Comparison of ENCODE assay signal across 28 mouse cellular contexts in the genomic region with DNA sequence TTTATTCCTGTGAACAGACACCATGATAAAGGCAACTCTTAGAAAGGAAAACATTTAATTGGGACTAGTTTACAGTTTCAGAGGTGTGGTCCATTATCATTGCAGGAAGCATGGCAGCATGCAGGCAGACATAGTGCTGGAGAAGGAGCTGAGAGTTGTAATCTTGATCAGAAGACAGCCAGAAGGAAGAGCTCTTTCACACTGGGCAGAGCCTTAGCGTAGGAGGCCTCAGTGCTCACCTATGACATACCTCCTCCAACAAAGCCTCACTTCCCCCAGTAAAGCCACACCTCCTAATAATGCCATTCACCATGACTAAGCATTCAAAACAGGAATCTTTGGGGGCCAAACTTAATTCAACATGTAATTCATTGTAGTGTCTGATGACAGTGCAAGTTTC. TPM values are rescaled to one million over a fixed set of nuclear protein-coding genes. Genes with fewer than 3 reads are reported as not detected.
A peak's percentile ranks its signal among the peaks of the same experiment; 100 is the strongest.
DNase-seq lines count a peak whose midpoint lies in the region; ATAC-seq and TF ChIP-seq lines count a peak whose summit lies in the region.
"Had no signal": no experiment of that assay in that cellular context is flagged by ENCODE, and none has a peak within 500 bp of the region (broad histone marks: within the 10 kb centered on the region; RNA-seq: fewer than 3 reads in every experiment).

No protein-coding gene starts in this region.

- no peak overlapping the region for H3K27ac ChIP-seq in neural tube, embryonic 13.5 days (replicated peaks)
- H3K27ac ChIP-seq in neural tube, embryonic 15.5 days (replicated peaks), result no peak overlapping the region
- H3K27ac ChIP-seq in liver, embryonic 11.5 days (ENCODE audit: low read depth, low read length), result no peak overlapping the region
- no peak overlapping the region for H3K27ac ChIP-seq in intestine, postnatal 0 days (ENCODE audit: low read depth, low read length)
- H3K27ac ChIP-seq: embryonic facial prominence, embryonic 10.5 days; forebrain, embryonic 13.5 days; hindbrain, embryonic 13.5 days; limb, embryonic 12.5 days; midbrain, embryonic 13.5 days had no signal

- peak; percentile 43; the same call in 1 of the 2 replicates for ATAC-seq in neural tube, embryonic 13.5 days (ENCODE audit: low read depth)
- no peak for ATAC-seq in neural tube, embryonic 15.5 days (ENCODE audit: low FRiP score)
- peak; percentile 87 for ATAC-seq in liver, embryonic 11.5 days (replicated peaks; ENCODE audit: low FRiP score)
- peak; percentile 90 for ATAC-seq in megakaryocyte progenitor cell, adult 5-6 weeks (replicated peaks; ENCODE audit: poor library complexity)
- ATAC-seq in intestine, postnatal 0 days, result no peak
- ATAC-seq in monocyte, adult 5-6 weeks (replicated peaks; ENCODE audit: insufficient number of reproducible peaks, low FRiP score, low TSS enrichment, poor library complexity, severe bottlenecking), result no peak
- ATAC-seq: activated CD4-positive, CD25-positive, alpha-beta regulatory T cell, adult 4 months; forebrain, embryonic 13.5 days; inflammation-experienced regulatory T-cells, adult 6 months; midbrain, embryonic 13.5 days had no signal

- TF ChIP-seq CTCF in intestine, postnatal 0 days (IDR thresholded peaks at IDR 0.05; ENCODE audit: low read depth), result no peak

- DNase-seq in c-Kit-positive CD71-positive TER-119-positive erythroid progenitor cells, embryonic 14.5 days (ENCODE audit: low spot score), result peak; percentile 49
- no peak for DNase-seq in liver, embryonic 11.5 days (ENCODE audit: low spot score)
- no peak for DNase-seq in cerebellum, adult 9-10 months
- DNase-seq: adrenal gland, postnatal 14 days; cerebellum, adult 18-20 months; gastrocnemius, postnatal 14 days; heart, postnatal 10 days; kidney, adult 9 months; kidney, postnatal 25 days; layer of hippocampus, adult 9-11 months; lung, embryonic 14.5 days; lung, postnatal 4 days; retina, postnatal 1 day; thymus, postnatal 25 days had no signal

- WGBS in neural tube, embryonic 13.5 days, result 91% methylated on average over 1 of the region's 1 CpGs
- WGBS in neural tube, embryonic 15.5 days, result 95% methylated on average over 1 of the region's 1 CpGs
- 65% methylated on average over 1 of the region's 1 CpGs for WGBS in liver, embryonic 11.5 days
- 96% methylated on average over 1 of the region's 1 CpGs for WGBS in intestine, postnatal 0 days

- H3K9me3 ChIP-seq in neural tube, embryonic 13.5 days, result no peaks in the 10 kb centered on the region
- no peaks in the 10 kb centered on the region for H3K9me3 ChIP-seq in neural tube, embryonic 15.5 days (replicated peaks)
- H3K9me3 ChIP-seq in liver, embryonic 11.5 days (ENCODE audit: control insufficient read depth, low read length), result no peaks in the 10 kb centered on the region
- H3K9me3 ChIP-seq in intestine, postnatal 0 days (ENCODE audit: control insufficient read depth), result no peaks in the 10 kb centered on the region
- H3K9me3 ChIP-seq: embryonic facial prominence, embryonic 10.5 days; forebrain, embryonic 13.5 days; hindbrain, embryonic 13.5 days; limb, embryonic 12.5 days; midbrain, embryonic 13.5 days had no signal

- peaks cover 6% of the 10 kb centered on the region for H3K4me1 ChIP-seq in neural tube, embryonic 13.5 days (replicated peaks)
- H3K4me1 ChIP-seq in neural tube, embryonic 15.5 days, result no peaks in the 10 kb centered on the region
- peaks cover 3% of the 10 kb centered on the region for H3K4me1 ChIP-seq in liver, embryonic 11.5 days (replicated peaks; ENCODE audit: control insufficient read depth, insufficient read depth, low read length)
- H3K4me1 ChIP-seq in intestine, postnatal 0 days (replicated peaks; ENCODE audit: control insufficient read depth, insufficient read depth, low read length), result no peaks in the 10 kb centered on the region
- H3K4me1 ChIP-seq: embryonic facial prominence, embryonic 10.5 days; forebrain, embryonic 13.5 days; limb, embryonic 12.5 days had no signal

- no peak overlapping the region for H3K4me3 ChIP-seq in neural tube, embryonic 13.5 days
- H3K4me3 ChIP-seq in neural tube, embryonic 15.5 days (replicated peaks), result no peak overlapping the region
- no peak overlapping the region for H3K4me3 ChIP-seq in liver, embryonic 11.5 days (ENCODE audit: low read depth, low read length)
- H3K4me3 ChIP-seq in intestine, postnatal 0 days (ENCODE audit: low read depth, low read length), result no peak overlapping the region
- H3K4me3 ChIP-seq: embryonic facial prominence, embryonic 10.5 days; forebrain, embryonic 13.5 days; hindbrain, embryonic 13.5 days; limb, embryonic 12.5 days; midbrain, embryonic 13.5 days; myocyte had no signal

- H3K36me3 ChIP-seq in neural tube, embryonic 13.5 days, result peaks cover 25% of the 10 kb centered on the region
- peaks cover 7% of the 10 kb centered on the region for H3K36me3 ChIP-seq in neural tube, embryonic 15.5 days
- peaks cover 2% of the 10 kb centered on the region; the same call in 1 of the 2 replicates for H3K36me3 ChIP-seq in liver, embryonic 11.5 days (ENCODE audit: control insufficient read depth, insufficient read depth, low read length)
- peaks cover 10% of the 10 kb centered on the region; the same call in 1 of the 2 replicates for H3K36me3 ChIP-seq in intestine, postnatal 0 days (ENCODE audit: control insufficient read depth, insufficient read depth)

- no peak overlapping the region for H3K4me2 ChIP-seq in neural tube, embryonic 13.5 days
- no peak overlapping the region for H3K4me2 ChIP-seq in neural tube, embryonic 15.5 days
- no peak overlapping the region for H3K4me2 ChIP-seq in liver, embryonic 11.5 days
- no peak overlapping the region for H3K4me2 ChIP-seq in intestine, postnatal 0 days (replicated peaks; ENCODE audit: low read depth)
- H3K4me2 ChIP-seq: forebrain, embryonic 13.5 days; hindbrain, embryonic 13.5 days; limb, embryonic 12.5 days; lung, embryonic 14.5 days; midbrain, embryonic 13.5 days had no signal

- no peak overlapping the region for H3K9ac ChIP-seq in neural tube, embryonic 13.5 days
- no peak overlapping the region for H3K9ac ChIP-seq in neural tube, embryonic 15.5 days (replicated peaks)
- no peak overlapping the region for H3K9ac ChIP-seq in liver, embryonic 11.5 days (ENCODE audit: low read depth, low read length)
- H3K9ac ChIP-seq in intestine, postnatal 0 days (ENCODE audit: low read depth, low read length), result no peak overlapping the region
- H3K9ac ChIP-seq: forebrain, embryonic 13.5 days; hindbrain, embryonic 13.5 days; limb, embryonic 12.5 days; lung, embryonic 14.5 days; midbrain, embryonic 13.5 days had no signal

- no peaks in the 10 kb centered on the region for H3K27me3 ChIP-seq in neural tube, embryonic 13.5 days
- H3K27me3 ChIP-seq in neural tube, embryonic 15.5 days (replicated peaks), result no peaks in the 10 kb centered on the region
- H3K27me3 ChIP-seq in liver, embryonic 11.5 days (replicated peaks; ENCODE audit: control insufficient read depth, insufficient read depth, low read length), result no peaks in the 10 kb centered on the region
- H3K27me3 ChIP-seq in intestine, postnatal 0 days (replicated peaks; ENCODE audit: control insufficient read depth, insufficient read depth, low read length), result no peaks in the 10 kb centered on the region
- H3K27me3 ChIP-seq: CH12.LX; forebrain, embryonic 13.5 days; hindbrain, embryonic 13.5 days; limb, embryonic 12.5 days; midbrain, embryonic 13.5 days had no signal

RNA-seq across cellular contexts. Expression of a gene that starts 40.5 kb away (rescaled TPM):
- 90.6 and 99.3 TPM in 2 replicates for polyA plus RNA-seq in neural tube, embryonic 13.5 days (2015; fragmentation: Nextera tagmentation; extraction: Ambion mirVana)
- 72.2 and 84.1 TPM in 2 replicates for polyA plus RNA-seq in neural tube, embryonic 15.5 days (2015; fragmentation: Nextera tagmentation; extraction: Ambion mirVana)
- polyA plus RNA-seq in liver, embryonic 11.5 days (2014; fragmentation: Nextera tagmentation; extraction: Ambion mirVana), result 42.2 and 46.5 TPM in 2 replicates
- total RNA-seq in megakaryocyte progenitor cell, adult 5-6 weeks (2015), result 90.8 and 105 TPM in 2 replicates
- total RNA-seq in megakaryocyte progenitor cell, adult 5-6 weeks (2017), result 83.4 and 109 TPM in 2 replicates
- polyA plus RNA-seq in intestine, postnatal 0 days (2015; fragmentation: Nextera tagmentation; extraction: Ambion mirVana), result 43.0 and 54.0 TPM in 2 replicates
- 88.3 to 140 TPM (median 94.3 TPM) in 3 replicates for total RNA-seq in monocyte, adult 5-6 weeks (2017)

RNA-seq across cellular contexts. Expression of a gene that starts 40.8 kb away (rescaled TPM):
- 1,026 and 1,207 TPM in 2 replicates for polyA plus RNA-seq in neural tube, embryonic 13.5 days (2015; fragmentation: Nextera tagmentation; extraction: Ambion mirVana)
- polyA plus RNA-seq in neural tube, embryonic 15.5 days (2015; fragmentation: Nextera tagmentation; extraction: Ambion mirVana), result 1,257 and 1,503 TPM in 2 replicates
- polyA plus RNA-seq in liver, embryonic 11.5 days (2014; fragmentation: Nextera tagmentation; extraction: Ambion mirVana), result 761 and 792 TPM in 2 replicates
- total RNA-seq in megakaryocyte progenitor cell, adult 5-6 weeks (2015), result 690 and 719 TPM in 2 replicates
- 382 and 561 TPM in 2 replicates for total RNA-seq in megakaryocyte progenitor cell, adult 5-6 weeks (2017)
- 1,529 and 1,625 TPM in 2 replicates for polyA plus RNA-seq in intestine, postnatal 0 days (2015; fragmentation: Nextera tagmentation; extraction: Ambion mirVana)
- 112 to 231 TPM (median 166 TPM) in 3 replicates for total RNA-seq in monocyte, adult 5-6 weeks (2017)

Comparison
In these comparisons a context has a peak if more than half of its experiments do, and no peak if none do; other contexts are left out.
1. ATAC-seq: peak in neural tube, embryonic 13.5 days (single experiment), liver, embryonic 11.5 days (single experiment) and megakaryocyte progenitor cell, adult 5-6 weeks (single experiment); none in neural tube, embryonic 15.5 days (single experiment), intestine, postnatal 0 days (single experiment) and monocyte, adult 5-6 weeks (single experiment).